16 mouse cellular contexts compared by ENCODE assay signal in genomic region chr13:107065098-107065855, GRCm38 (mm10). TPM values are rescaled to one million over a fixed set of nuclear protein-coding genes. Genes with fewer than 3 reads are reported as not detected.
DNase-seq lines count a peak whose midpoint lies in the region; ATAC-seq and TF ChIP-seq lines count a peak whose summit lies in the region.
"Had no signal": no experiment of that assay in that cellular context is flagged by ENCODE, and none has a peak within 500 bp of the region (broad histone marks: within the 10 kb centered on the region; RNA-seq: fewer than 3 reads in every experiment).

No protein-coding gene starts in this region.

- H3K4me1 ChIP-seq in midbrain, embryonic 11.5 days (ENCODE audit: control insufficient read depth, insufficient read depth, low read length): no peaks in the 10 kb centered on the region
- no peaks in the 10 kb centered on the region for H3K4me1 ChIP-seq in midbrain, postnatal 0 days (ENCODE audit: insufficient read depth, low read length)
- H3K4me1 ChIP-seq in erythroblast, embryonic 14.5 days (ENCODE audit: control insufficient read depth): peaks cover 75% of the 10 kb centered on the region
- no peaks in the 10 kb centered on the region for H3K4me1 ChIP-seq in hindbrain, embryonic 14.5 days (replicated peaks; ENCODE audit: control insufficient read depth, insufficient read depth, low read length)
- H3K4me1 ChIP-seq in midbrain, embryonic 15.5 days: 0 out of 2 replicates have a peak, but pooled peaks cover 3% of the 10 kb centered on the region
- H3K4me1 ChIP-seq: lung, embryonic 15.5 days had no signal

- no peak overlapping the region for H3K4me2 ChIP-seq in midbrain, embryonic 11.5 days
- no peak overlapping the region for H3K4me2 ChIP-seq in midbrain, postnatal 0 days (ENCODE audit: low read depth, low read length, poor library complexity, severe bottlenecking)
- no peak overlapping the region for H3K4me2 ChIP-seq in hindbrain, embryonic 14.5 days (replicated peaks)
- no peak overlapping the region for H3K4me2 ChIP-seq in midbrain, embryonic 15.5 days
- H3K4me2 ChIP-seq: lung, embryonic 15.5 days had no signal

- 73% methylated on average over 10 of the region's 10 CpGs for WGBS in midbrain, embryonic 11.5 days
- 43% methylated on average over 10 of the region's 10 CpGs for WGBS in midbrain, postnatal 0 days
- 54% methylated on average over 10 of the region's 10 CpGs for WGBS in hindbrain, embryonic 14.5 days
- 48% methylated on average over 10 of the region's 10 CpGs for WGBS in midbrain, embryonic 15.5 days

- H3K36me3 ChIP-seq in midbrain, embryonic 11.5 days (ENCODE audit: control insufficient read depth, insufficient read depth, low read length): no peaks in the 10 kb centered on the region
- H3K36me3 ChIP-seq in midbrain, postnatal 0 days (ENCODE audit: insufficient read depth, low read length): no peaks in the 10 kb centered on the region
- H3K36me3 ChIP-seq in erythroblast, embryonic 14.5 days (ENCODE audit: control insufficient read depth): peaks cover 39% of the 10 kb centered on the region
- no peaks in the 10 kb centered on the region for H3K36me3 ChIP-seq in hindbrain, embryonic 14.5 days (replicated peaks; ENCODE audit: control insufficient read depth, insufficient read depth)
- H3K36me3 ChIP-seq in midbrain, embryonic 15.5 days (replicated peaks): no peaks in the 10 kb centered on the region
- H3K36me3 ChIP-seq: lung, embryonic 15.5 days had no signal

- 0 out of 2 replicates have a peak, but pooled peaks have one; percentile 38 for ATAC-seq in midbrain, embryonic 11.5 days (ENCODE audit: low FRiP score)
- ATAC-seq in midbrain, postnatal 0 days (ENCODE audit: low FRiP score): no peak
- no peak for ATAC-seq in hindbrain, embryonic 14.5 days (ENCODE audit: low FRiP score)
- ATAC-seq in midbrain, embryonic 15.5 days (replicated peaks): peak; percentile 83

- H3K9ac ChIP-seq in midbrain, embryonic 11.5 days (ENCODE audit: low read length): no peak overlapping the region
- H3K9ac ChIP-seq in midbrain, postnatal 0 days (replicated peaks; ENCODE audit: low read length, poor library complexity, severe bottlenecking): no peak overlapping the region
- no peak overlapping the region for H3K9ac ChIP-seq in hindbrain, embryonic 14.5 days
- H3K9ac ChIP-seq in midbrain, embryonic 15.5 days: no peak overlapping the region
- H3K9ac ChIP-seq: lung, embryonic 15.5 days had no signal

- no peaks in the 10 kb centered on the region for H3K27me3 ChIP-seq in midbrain, embryonic 11.5 days (ENCODE audit: control insufficient read depth, insufficient read depth, low read length)
- H3K27me3 ChIP-seq in midbrain, postnatal 0 days (ENCODE audit: insufficient read depth, low read length): no peaks in the 10 kb centered on the region
- no peaks in the 10 kb centered on the region for H3K27me3 ChIP-seq in erythroblast, embryonic 14.5 days (ENCODE audit: control insufficient read depth)
- no peaks in the 10 kb centered on the region for H3K27me3 ChIP-seq in hindbrain, embryonic 14.5 days (ENCODE audit: control insufficient read depth, insufficient read depth, low read length)
- H3K27me3 ChIP-seq in midbrain, embryonic 15.5 days (replicated peaks): no peaks in the 10 kb centered on the region
- H3K27me3 ChIP-seq: lung, embryonic 15.5 days had no signal

- H3K9me3 ChIP-seq in midbrain, embryonic 11.5 days (ENCODE audit: control insufficient read depth, low read length): no peaks in the 10 kb centered on the region
- no peaks in the 10 kb centered on the region for H3K9me3 ChIP-seq in midbrain, postnatal 0 days (ENCODE audit: low read length)
- no peaks in the 10 kb centered on the region for H3K9me3 ChIP-seq in erythroblast, embryonic 14.5 days (ENCODE audit: control insufficient read depth, low read length)
- H3K9me3 ChIP-seq in hindbrain, embryonic 14.5 days (ENCODE audit: control insufficient read depth, low read length): 0 out of 2 replicates have a peak, but pooled peaks cover 3% of the 10 kb centered on the region
- H3K9me3 ChIP-seq in midbrain, embryonic 15.5 days: no peaks in the 10 kb centered on the region
- H3K9me3 ChIP-seq: lung, embryonic 15.5 days had no signal

- no peak for DNase-seq in midbrain, embryonic 11.5 days (ENCODE audit: low spot score, missing footprints)
- no peak for DNase-seq in midbrain, postnatal 0 days (ENCODE audit: low spot score)
- DNase-seq in hindbrain, embryonic 14.5 days (ENCODE audit: low spot score): peak; percentile 28
- DNase-seq in kidney, adult 9 months: no peak
- DNase-seq in layer of hippocampus, adult 11-12 months (ENCODE audit: low spot score): no peak
- no peak for DNase-seq in lung, adult 18-20 months
- DNase-seq: adrenal gland, postnatal 25 days; cerebellum, adult 11-12 months; embryo, embryonic 11 days; heart, adult 2 months; kidney, postnatal 36 days; spleen, adult 18-20 months; thymus, adult 18-20 months had no signal

- TF ChIP-seq CTCF in midbrain, postnatal 0 days (IDR thresholded peaks at IDR 0.05): no peak

- no peak overlapping the region for H3K27ac ChIP-seq in midbrain, embryonic 11.5 days (ENCODE audit: low read depth, low read length)
- H3K27ac ChIP-seq in midbrain, postnatal 0 days (ENCODE audit: low read depth, low read length): no peak overlapping the region
- H3K27ac ChIP-seq in hindbrain, embryonic 14.5 days: 0 out of 2 replicates have a peak overlapping the region, but pooled peaks have one; percentile 22
- H3K27ac ChIP-seq in midbrain, embryonic 15.5 days: no peak overlapping the region
- H3K27ac ChIP-seq: heart, adult 2 months; lung, embryonic 15.5 days had no signal

- no peak overlapping the region for H3K4me3 ChIP-seq in midbrain, embryonic 11.5 days (ENCODE audit: low read depth, low read length)
- H3K4me3 ChIP-seq in midbrain, postnatal 0 days (ENCODE audit: low read depth, low read length): no peak overlapping the region
- H3K4me3 ChIP-seq in erythroblast, embryonic 14.5 days (replicated peaks): peak overlapping the region; percentile 80
- H3K4me3 ChIP-seq in hindbrain, embryonic 14.5 days (replicated peaks; ENCODE audit: low read length): no peak overlapping the region
- no peak overlapping the region for H3K4me3 ChIP-seq in midbrain, embryonic 15.5 days
- H3K4me3 ChIP-seq: heart, adult 2 months; lung, embryonic 15.5 days had no signal

RNA-seq across cellular contexts. Expression of gene Kif2a, which starts 43.4 kb away (rescaled TPM):
- polyA plus RNA-seq in midbrain, embryonic 11.5 days (2014; fragmentation: Nextera tagmentation; extraction: Ambion mirVana): 27.8 and 30.1 TPM in 2 replicates
- total RNA-seq in midbrain, postnatal 0 days (2014; rRNA removed): 44.4 and 58.9 TPM in 2 replicates
- polyA plus RNA-seq in midbrain, postnatal 0 days (2015; fragmentation: Nextera tagmentation; extraction: Ambion mirVana): 87.4 and 97.3 TPM in 2 replicates
- polyA plus RNA-seq in erythroblast, embryonic 14.5 days (2012): 3.5 and 6.6 TPM in 2 replicates
- polyA plus RNA-seq in hindbrain, embryonic 14.5 days (2014; fragmentation: Nextera tagmentation; extraction: Ambion mirVana): 54.9 and 68.9 TPM in 2 replicates
- 67.5 and 68.4 TPM in 2 replicates for polyA plus RNA-seq in midbrain, embryonic 15.5 days (2015; fragmentation: Nextera tagmentation; extraction: Ambion mirVana)

Comparison
In these comparisons a context has a peak if more than half of its experiments do, and no peak if none do; other contexts are left out.
1. ATAC-seq: peak in midbrain, embryonic 11.5 days (single experiment) and midbrain, embryonic 15.5 days (single experiment); none in midbrain, postnatal 0 days (single experiment) and hindbrain, embryonic 14.5 days (single experiment).